Mouse (Mus musculus) left cerebral cortex, postnatal 25 days (tissue): ENCODE results near the gene Nav3. TPM values are rescaled to one million over a fixed set of nuclear protein-coding genes. Genes with fewer than 3 reads are reported as not detected.

ENCODE experiments used
- DNase-seq, 2 experiments: peaks; one replicate each; pipeline ENCODE4 v3.0.0; 2022; ENCODE audit warnings: low spot score in 2 of 2, mixed read lengths in 1 of 2
- intact Hi-C: fragments of 180-260 bp; cut with DNase I; formaldehyde crosslinking; loops from one replicate; pipeline ENCODE4 v1.15.1; 2025
- total RNA-seq, 2 experiments: library from RNA; stranded (reverse); gene quantifications; 2 replicates each; pipeline ENCODE4 v1.2.3; 2021

Gene Nav3
- total RNA-seq, 2 experiments from 2014 or later, result 167 to 170 TPM

DNA sequence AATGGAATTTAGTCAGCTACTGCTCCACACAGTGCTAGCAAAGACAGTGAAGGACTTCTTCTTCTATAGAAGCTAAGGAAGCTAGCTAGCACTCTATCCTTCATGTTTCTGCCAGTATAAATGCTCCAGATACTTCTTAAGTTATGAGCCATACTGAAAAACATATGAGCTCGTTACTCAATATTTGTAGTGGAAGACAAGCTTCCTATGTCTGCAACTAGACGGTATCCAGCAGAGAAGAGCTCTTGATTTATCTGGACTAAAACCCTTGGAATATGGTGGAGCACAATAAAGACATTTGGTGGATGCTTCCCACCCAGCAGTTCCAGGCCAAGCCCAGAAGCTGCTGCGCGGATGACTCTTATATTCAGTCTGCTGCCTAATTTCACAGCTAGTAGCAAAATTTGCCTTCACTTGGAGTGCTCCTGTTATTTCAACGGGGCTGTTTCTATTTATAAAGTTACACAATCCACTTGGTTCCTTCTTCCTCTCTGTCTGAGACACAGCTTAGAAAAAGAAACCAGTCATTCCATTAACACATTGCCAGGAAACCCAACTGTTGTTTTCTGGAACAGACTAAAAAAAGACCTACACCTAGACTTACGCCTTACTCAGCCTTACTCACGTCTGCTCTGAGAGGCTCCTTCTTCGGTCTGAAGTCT, 470.0 kb downstream of the Nav3 start:
- intact Hi-C loops, result no loop called here
- peak; percentile 39 to 91 for DNase-seq

DNA sequence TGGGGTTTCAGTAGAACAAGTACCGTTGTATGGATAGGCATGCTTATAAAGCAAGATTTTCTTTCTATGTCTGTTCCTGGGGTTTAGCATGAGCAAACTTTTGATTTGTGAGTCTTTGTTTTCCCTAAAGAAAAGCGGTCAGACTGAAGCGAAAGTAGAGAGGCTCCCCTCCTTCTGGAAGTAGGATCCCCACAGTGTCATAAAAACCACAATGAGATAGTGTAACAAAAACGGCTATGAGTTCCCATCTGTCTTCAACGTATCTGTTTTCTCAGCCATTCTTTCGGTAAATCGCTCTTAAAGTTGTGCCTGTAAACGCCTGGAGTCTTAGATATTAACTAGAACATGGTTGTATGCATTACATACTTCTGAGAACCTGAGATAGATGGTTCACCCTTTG, 479.7 kb downstream of the Nav3 start:
- intact Hi-C loops, result no loop called here

DNA sequence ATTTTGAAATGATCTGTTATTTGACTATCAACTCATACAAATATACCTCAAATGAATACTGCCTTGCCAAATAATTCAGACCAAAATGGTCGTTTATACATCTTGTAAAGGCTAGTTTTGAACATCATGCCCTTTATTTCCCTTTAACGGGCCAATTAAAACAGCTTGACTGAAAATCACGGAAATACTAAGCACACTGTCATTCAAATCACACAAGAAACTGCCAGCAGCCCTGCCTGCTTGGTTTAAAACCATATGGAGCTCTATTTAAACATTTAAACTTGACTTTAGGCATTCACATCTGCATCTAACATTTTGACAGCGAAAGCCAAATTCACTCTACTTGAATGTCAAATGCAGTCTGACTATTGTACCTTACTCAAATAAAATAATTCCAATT, 481.8 kb downstream of the Nav3 start:
- no peak for DNase-seq

More for the DNA sequence above, 479.7 kb downstream of the Nav3 start:
- no peak for DNase-seq

DNA sequence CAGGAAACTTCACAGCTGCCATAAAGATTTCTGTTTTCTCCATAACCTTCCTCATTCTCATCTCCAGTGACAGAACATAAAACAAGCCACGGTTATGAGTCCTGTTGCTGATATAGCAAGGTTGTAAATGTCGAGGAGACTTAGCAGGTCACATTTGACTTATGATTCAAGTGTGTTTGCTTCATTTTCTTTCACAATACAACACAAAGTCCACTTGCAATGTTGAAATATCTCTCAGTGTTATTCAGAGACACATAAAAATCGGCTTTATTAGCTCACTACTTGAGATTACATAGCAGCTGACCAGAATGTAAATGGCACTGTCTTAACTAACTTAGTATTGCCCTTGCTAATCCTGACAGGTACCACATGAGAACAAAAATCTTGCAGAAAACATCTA, 482.5 kb downstream of the Nav3 start:
- DNase-seq, result no peak
- intact Hi-C loops, result no loop called here

More for the DNA sequence above, 481.8 kb downstream of the Nav3 start:
- intact Hi-C loops, result no loop called here

DNA sequence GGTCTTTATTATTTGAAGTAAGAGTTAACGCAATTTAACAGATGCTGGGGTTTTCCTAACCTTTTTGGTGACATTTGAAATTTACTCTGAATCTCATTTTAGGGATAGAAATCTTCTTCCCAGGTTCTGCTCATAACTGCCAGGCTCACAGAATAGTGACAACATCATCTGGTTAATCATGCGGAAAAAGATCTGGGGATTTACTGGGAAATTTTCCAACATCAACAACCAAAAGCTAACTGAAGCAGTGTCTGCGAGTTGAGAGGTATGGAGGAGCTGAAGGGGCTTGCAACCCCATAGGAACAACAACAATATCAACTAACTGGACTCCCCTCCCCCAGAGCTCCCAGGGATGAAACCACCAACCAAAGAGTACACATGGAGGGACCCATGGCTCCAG, 505.7 kb downstream of the Nav3 start:
- intact Hi-C loops, result no loop called here
- no peak for DNase-seq

DNA sequence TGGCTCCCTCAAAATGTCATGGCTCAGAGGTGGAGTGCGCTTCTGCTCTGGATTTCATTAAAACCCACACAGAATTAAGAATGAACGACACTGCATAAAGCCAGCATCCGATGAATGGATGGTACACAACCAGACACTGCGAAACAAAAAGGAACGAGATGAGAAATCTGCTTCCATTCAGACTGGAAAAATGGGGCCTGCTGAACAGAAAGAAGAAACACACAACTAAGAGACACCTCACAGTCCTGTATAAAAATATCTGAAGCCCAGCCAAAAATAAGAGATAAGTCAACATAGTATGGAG, 526.7 kb downstream of the Nav3 start:
- intact Hi-C loops, result loop anchor here (10.0 kb wide), 1 partner anchor 806 kb away; no protein-coding TSS in a partner anchor
- no peak for DNase-seq

DNA sequence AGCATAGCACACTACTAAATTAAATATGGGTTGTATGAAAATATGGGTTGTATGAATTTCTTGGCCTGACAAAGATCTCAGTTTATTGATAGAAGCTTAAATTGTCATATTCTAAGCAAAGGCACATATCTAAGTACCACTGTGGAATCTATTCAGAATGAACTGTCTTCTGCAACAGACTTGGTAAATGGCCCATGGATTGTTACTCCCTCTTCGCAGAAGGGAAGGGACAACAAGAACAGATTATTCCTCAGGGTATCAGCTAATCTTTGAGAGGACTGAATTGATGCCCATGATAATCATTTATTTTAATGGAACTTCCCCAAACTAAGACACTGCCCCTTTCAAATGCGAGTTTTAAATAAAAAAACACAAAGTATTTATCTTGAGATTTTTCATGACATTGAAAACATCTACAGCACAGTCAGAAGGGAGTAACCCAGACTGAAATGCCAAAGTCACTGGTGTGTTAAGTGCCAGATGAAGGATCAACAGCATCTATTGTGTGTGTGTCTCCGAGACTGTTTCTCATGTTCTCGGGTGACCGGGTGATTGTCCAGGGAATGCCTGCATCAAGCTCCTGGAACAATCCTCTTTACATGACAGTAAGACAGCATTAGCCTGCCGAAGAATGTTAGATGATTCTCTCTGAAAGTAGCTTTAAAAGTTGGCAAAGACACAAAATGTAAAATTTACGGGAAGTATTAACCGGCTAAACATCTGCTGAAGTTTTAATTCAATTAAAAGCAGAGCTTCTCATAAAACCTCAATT, 527.3 kb downstream of the Nav3 start:
- no peak for DNase-seq
- intact Hi-C loops, result loop anchor here (10.0 kb wide), 1 partner anchor 806 kb away; no protein-coding TSS in a partner anchor

DNA sequence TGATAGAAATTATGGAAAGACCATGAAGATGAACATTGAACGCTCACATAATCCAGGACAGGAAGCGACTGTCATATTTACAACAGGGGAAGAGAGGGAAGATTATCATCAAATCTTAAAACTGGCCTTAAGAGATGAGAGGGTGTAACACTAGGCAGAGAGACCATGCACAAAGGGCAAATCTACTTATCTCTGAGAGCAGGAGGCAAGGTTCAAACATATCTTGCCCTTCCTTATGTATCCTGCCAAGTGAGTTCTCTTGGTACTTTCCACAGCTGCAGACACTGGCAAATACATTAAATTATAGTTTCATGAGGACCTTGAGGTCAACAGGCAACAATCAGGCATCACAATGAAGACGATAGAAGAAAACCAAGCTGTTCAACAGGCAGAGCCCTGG, 529.9 kb downstream of the Nav3 start:
- intact Hi-C loops, result loop anchor here (10.0 kb wide), 1 partner anchor 809 kb away; no protein-coding TSS in a partner anchor
- DNase-seq, result no peak

DNA sequence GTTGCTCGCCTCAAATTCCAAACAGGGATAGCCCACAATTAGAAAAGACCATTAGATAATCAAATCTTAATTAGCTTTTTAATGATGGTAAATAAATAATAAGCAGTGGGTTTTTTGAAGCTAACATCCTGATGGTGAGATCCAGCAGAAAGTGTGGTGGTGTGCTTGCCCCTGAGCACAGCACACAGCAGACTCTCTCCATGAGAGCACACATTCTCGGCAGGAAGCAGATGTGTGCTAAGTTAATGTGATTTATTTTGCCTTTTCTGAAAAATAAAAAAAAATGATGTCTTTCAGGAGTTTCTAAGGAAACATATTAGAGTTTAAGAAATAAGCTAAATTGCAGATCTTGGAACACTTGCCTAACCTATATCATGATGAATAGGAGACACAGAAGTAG, 531.9 kb downstream of the Nav3 start:
- no peak for DNase-seq
- intact Hi-C loops, result loop anchor here (10.0 kb wide), 1 partner anchor 811 kb away; no protein-coding TSS in a partner anchor

DNA sequence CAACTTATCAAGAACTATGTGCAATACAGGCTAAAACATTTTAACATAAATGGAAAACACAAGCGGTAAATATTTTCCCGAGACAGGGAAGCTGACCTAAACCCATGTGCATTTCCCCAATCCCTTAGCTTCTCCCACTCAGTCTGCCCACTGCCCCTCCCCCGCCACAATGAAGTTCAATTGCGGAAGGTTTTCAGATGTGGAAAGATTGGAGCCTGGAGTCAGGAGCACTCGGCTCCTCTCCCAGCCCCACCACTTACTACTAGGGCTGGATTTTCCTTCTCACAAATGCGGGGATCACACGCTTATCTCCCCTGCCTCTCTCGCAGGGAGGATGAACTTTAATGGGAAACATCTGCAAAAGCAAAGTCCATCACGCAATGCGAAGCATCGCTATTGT, 534.6 kb downstream of the Nav3 start:
- no peak for DNase-seq
- intact Hi-C loops, result loop anchor here (10.0 kb wide), 1 partner anchor 813 kb away; no protein-coding TSS in a partner anchor

DNA sequence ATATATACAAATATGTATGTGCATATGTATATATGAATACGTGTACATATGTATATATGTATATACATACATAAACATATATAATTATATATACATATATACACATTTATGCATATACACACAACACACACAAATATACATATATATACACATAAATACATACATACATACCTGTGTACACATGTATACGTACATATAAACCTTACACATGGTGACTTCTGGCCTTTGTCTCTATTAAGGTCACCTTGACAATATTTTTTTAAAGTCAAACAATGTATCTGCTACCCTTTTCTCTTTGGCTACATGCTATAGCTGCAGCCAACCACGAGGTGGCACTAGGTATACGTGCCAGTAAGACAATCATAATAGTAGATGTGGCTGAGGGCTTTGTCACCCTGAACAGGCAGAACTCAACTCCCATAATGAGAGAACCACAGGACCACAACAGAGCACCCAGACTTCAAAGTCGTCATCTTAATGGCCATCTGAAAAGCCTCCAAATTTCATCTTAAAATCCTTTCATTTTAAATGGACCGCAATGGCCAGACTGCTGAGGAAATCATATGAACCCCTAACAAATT, 535.3 kb downstream of the Nav3 start:
- intact Hi-C loops, result loop anchor here (1.0 to 10.0 kb wide), 2 partner anchors 165 to 814 kb away; no protein-coding TSS in a partner anchor
- peak; percentile 59 to 74 for DNase-seq

DNA sequence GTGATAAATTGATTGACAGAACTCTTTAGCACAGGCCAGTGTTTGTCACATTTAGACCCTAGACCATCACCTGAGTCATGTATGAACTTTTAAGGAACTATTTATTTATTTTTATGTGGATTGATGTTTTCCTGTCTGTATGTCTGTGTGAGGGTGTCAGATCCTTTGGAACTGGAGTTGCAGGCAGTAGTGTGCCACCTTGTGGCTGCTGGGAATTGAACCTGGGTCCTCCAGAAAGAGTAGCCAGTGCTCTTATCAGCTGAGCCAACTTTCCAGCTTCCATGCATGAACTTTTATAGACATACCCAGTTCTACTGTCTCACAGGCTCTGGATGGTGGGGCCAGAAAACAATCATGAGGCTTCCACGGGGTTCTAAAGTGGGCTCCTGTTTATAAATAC, 536.5 kb downstream of the Nav3 start:
- DNase-seq, result no peak
- intact Hi-C loops, result no loop called here

DNA sequence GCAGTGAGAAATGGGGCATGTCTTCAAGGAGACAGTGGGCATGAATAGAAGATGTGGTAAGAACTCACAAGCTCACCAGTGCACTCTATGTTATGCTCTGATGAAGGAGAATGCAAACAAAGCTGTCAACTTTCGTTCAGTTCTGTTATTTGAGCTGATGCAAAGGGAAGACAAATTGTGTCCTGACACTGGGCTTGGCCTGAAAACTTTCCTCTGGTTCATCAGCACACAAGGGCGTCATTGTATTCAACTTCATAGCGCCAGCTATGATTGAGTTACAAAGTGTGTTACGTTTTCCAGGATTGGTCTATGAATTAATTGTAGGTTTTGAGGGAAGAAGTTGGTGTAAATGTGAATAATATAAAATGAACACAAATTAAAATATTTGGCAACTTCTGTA, 548.8 kb downstream of the Nav3 start:
- intact Hi-C loops, result no loop called here
- no peak for DNase-seq

DNA sequence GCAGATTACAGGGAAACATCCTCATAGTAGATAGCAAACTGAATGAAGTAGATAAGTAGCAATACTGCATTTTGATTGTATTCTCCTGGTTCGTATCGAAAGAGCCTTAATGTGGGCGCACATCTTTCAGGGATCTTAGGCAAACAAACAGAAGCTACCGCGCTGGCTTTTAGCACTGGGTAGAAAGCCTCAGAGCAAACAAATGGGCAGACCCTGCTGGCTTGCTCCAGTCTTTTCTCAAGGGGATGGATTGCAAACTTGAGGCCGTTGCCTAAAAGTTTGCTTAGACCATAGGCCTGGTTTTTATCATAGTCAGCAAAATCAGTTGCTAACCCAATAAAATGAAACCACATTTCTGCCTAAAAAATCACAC, 549.6 kb downstream of the Nav3 start:
- no peak for DNase-seq

DNA sequence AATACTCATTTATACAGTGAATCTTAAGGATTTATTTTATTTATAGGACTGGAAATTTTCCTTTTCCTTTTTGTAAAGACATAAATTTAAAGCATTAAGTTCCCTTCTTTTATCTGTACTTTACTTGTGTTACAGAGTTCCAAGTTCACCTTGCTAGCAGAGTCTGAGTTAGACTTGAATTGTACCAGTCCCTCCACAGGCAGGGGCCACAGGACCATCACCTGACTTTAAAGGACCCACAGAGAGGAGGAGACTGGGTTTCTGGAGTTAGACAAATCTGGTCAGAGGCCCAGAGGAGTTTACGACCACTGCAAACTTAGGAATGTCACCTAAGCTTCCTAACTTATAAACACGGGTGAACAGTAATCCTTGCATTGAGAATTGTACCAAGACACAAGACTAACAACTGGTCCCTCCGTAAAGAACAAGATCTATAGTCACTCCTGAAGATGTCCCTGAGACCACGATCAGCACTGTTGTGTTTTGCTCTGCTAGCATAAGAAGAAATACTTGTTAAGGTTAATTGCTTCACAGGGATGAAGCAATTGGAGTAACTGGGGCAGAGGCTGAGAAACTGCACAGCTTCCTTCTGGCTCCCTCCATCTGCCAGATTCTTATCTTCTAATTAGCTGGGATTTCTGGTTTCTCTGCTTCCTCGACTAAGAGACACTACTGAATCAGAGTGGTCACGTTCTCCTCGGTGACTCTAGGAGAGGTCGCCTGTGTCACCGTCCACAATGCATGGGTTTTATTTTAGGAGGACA, 550.2 kb downstream of the Nav3 start:
- peak in 1 of 2 experiments; percentile 23 for DNase-seq
- intact Hi-C loops, result no loop called here

More for the DNA sequence above, 549.6 kb downstream of the Nav3 start:
- intact Hi-C loops, result no loop called here

DNA sequence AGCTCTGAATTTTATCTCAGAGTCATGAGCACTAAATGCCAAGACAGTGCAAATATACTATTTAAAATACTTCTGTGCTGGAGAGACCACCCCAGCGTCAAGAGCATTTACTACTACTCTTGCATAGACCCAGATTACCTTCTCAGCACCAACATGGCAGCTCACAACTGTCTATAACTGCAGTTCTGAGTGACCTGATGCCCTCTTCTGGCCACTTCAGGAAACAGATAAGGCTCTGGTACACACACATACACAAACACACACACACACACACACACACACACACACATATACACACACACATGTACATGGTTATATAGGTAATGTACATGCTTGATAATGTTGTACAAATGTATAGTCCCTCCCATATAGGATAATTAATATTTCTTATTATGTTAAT, 551.2 kb downstream of the Nav3 start:
- DNase-seq, result no peak
- intact Hi-C loops, result no loop called here

DNA sequence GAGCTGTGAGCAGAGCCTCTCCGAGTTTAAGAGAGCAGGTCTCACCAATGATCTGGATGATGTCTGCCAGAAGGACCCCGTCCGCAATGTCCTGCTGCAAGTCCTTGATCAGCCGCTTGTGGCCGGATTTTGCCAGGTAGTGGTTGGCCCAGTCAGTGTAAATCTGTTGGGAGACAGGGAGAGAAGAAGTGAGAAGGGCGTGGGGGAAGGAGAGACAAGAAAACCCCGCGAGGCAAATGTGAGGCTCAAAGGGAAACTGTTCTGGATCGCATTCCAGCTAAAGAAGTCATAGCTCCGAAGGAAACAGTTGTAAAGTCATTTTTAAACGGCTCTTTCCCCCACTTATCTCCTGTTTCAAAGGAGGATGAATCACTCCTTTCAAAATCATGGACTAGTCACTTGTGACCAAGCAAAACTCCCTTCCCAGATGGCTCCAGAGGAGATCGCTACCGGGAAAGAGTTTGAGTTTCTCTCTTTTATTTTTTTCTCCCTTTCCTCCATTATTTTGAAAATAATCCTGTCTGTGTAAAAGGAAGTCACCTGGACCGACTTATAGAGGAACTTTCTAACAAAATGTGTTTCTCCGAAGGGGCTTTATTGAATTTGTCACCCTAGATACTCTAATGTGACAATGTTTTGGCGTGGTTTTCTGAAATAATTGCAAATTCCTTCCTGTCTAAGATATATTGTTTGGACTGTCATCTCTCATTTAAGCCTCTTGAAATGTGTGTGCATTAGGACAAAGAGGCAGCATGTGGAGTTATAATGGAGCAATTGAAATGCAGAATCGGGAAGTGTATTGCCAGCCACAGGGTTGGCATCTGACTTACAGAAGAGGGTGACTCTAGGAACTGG, 552.1 kb downstream of the Nav3 start:
- intact Hi-C loops, result no loop called here
- DNase-seq, result peak in 1 of 2 experiments; percentile 74

DNA sequence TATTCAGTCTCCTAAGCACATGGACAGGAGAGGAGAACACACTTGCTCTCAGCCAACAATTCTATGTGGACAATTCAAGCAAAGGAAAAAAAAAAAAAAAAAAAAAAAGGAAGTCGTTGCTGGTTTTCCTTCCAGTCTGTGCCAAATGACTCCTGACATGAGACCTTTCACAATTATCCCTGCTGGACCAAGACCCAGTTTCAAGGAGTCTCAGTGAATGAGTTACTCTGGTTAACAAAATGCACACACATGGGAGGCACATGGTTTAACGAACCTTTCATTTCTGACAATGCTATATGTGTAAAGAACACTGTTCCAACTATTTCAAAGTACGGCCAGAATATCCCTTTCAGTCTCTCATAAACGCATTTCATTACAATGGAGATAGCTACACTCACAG, 552.8 kb downstream of the Nav3 start:
- intact Hi-C loops, result no loop called here

DNA sequence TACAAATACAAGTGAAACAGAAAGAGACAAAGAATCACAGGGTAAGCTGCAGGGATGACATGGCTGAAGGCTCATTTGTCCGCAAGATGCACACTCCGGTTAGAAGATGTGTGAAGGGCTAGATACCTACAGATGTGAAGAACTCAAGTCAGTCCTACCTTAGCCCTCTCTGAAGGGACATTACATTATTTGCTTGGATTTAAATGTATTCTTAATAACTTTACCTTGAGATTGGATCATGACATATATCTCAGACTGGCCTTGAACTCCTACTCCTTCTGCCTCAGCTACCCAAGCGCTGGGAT, 566.9 kb downstream of the Nav3 start:
- no peak for DNase-seq
- intact Hi-C loops, result no loop called here

More for the DNA sequence above, 552.8 kb downstream of the Nav3 start:
- DNase-seq, result no peak
